Mouse (Mus musculus) hindbrain, embryonic 10.5 days (tissue): ENCODE measurements at regions not wholly inside any gene's neighbourhood (a gene's known extent, or its start where the extent isn't known, plus 50 kb on each side); places are given as distances from the start of the nearest gene placed in this dataset.

Experiments
- DNase-seq: peaks from one replicate; pipeline ENCODE4 v3.0.0-alpha.2; 2017; ENCODE audit warnings: low spot score
- H3K27ac ChIP-seq: fragments of 300-500 bp; sonication (generic); 2 replicates; pipeline ENCODE4 v1.5.1; 2016; ENCODE audit warnings: mild to moderate bottlenecking, moderate library complexity
- H3K27me3 ChIP-seq: fragments of 300-500 bp; sonication (generic); 2 replicates; pipeline ENCODE4 v1.6.1; 2016; ENCODE audit warnings: mild to moderate bottlenecking; ENCODE audit not compliant: poor library complexity, insufficient read depth, severe bottlenecking
- H3K36me3 ChIP-seq: fragments of 300-500 bp; sonication (generic); 2 replicates; pipeline ENCODE4 v1.6.1; 2016; ENCODE audit warnings: mild to moderate bottlenecking, moderate library complexity
- H3K4me1 ChIP-seq: fragments of 300-500 bp; sonication (generic); replicated peaks from 2 replicates; pipeline ENCODE4 v1.6.1; 2016; ENCODE audit warnings: mild to moderate bottlenecking
- H3K4me3 ChIP-seq: fragments of 300-500 bp; sonication (generic); 2 replicates; pipeline ENCODE4 v1.5.1; 2016; ENCODE audit warnings: mild to moderate bottlenecking, moderate library complexity
- H3K9me3 ChIP-seq: fragments of 300-500 bp; sonication (generic); 2 replicates; pipeline ENCODE4 v1.6.1; 2016; ENCODE audit warnings: mild to moderate bottlenecking, moderate library complexity
- WGBS: fragments of 180-500 bp; shearing (Covaris S2); methylation state at CpG from one replicate; pipeline ENCODE4 v1.1.7; 2016; 5-methylcytosine and 5-hydroxymethylcytosine counted together

GRCm38 (mm10) chr14:46529086-46529715 is 138.7 kb upstream of the Bmp4 start:
- H3K27me3 ChIP-seq, result no peaks in the 10 kb centered on the region
- H3K4me3 ChIP-seq, result no peak overlapping the region
- H3K4me1 ChIP-seq, result no peaks in the 10 kb centered on the region
- H3K36me3 ChIP-seq, result no peaks in the 10 kb centered on the region
- H3K9me3 ChIP-seq, result no peaks in the 10 kb centered on the region
- H3K27ac ChIP-seq, result no peak overlapping the region
- DNase-seq, result no peak
- 86% methylated on average over 5 of the region's 5 CpGs for WGBS

DNA sequence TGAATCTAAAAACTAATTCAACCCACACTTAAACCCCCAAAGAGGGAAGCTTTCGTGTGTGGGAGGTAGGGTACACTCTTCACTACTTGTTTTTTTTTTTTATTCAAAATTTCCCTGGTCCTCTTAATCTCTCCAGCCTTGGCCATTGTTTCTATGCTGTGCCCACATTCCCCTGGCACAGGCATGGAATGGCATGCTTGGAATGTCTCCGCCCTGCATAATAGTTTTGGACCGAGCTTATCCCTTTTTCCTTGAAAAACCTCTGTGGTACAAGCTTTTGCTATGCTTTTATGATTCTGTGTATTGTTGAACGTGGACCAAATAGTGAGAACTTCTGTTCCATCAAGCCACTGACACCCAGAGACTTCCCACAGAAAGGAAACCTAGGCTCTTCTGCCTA is 126.8 kb upstream of the Bmp4 start:
- WGBS, result 78% methylated on average over 4 of the region's 4 CpGs

GRCm38 (mm10) chr14:46516285-46516684 is 125.8 kb upstream of the Bmp4 start:
- Histone ChIP-seq H3K27me3 (no peaks in the 10 kb centered on the region), H3K9me3 (no peaks in the 10 kb centered on the region), H3K4me3 (no peak overlapping the region), H3K27ac (no peak overlapping the region), H3K4me1 (no peaks in the 10 kb centered on the region), H3K36me3 (no peaks in the 10 kb centered on the region)
- WGBS, result 88% methylated on average over 3 of the region's 3 CpGs
- DNase-seq, result no peak

More for the DNA sequence above, 126.8 kb upstream of the Bmp4 start:
- H3K4me3 ChIP-seq, result no peak overlapping the region
- DNase-seq, result no peak
- no peaks in the 10 kb centered on the region for H3K36me3 ChIP-seq
- no peak overlapping the region for H3K27ac ChIP-seq
- H3K27me3 ChIP-seq, result no peaks in the 10 kb centered on the region
- H3K9me3 ChIP-seq, result no peaks in the 10 kb centered on the region
- H3K4me1 ChIP-seq, result no peaks in the 10 kb centered on the region

DNA sequence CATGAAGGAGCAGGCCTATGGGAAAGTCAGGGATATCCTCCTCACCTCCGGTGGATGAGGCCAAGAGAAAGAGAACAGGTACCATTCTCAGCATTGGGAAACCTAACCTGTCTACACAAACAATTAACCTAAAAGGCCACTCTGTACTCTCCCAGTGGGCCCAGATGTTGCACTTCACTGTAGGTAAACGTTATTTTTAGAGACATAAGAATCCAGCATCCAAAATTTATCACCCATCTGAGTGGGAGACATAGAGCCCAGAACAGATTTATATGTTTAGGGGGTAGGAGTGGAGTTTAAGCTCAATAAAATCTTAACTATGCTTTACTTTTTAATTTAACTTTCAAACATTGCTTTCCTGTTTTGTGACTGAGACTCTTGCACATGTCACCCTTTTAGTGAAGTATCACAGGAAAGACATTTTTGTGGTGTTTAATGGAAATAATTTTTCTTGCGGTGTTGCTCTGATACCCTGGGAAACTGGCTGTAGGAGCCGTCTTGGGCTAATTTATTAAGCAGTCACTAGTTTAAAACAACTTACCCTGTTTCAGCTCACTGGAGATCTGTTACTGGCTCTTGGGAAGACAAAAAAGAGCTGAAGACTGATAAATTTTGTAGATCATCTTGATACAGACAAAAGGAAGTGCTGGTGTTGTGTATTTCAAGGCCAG is 123.9 kb upstream of the Bmp4 start:
- DNase-seq, result no peak
- Histone ChIP-seq H3K9me3 (no peaks in the 10 kb centered on the region), H3K36me3 (no peaks in the 10 kb centered on the region), H3K4me1 (no peaks in the 10 kb centered on the region), H3K4me3 (no peak overlapping the region), H3K27me3 (no peaks in the 10 kb centered on the region), H3K27ac (no peak overlapping the region)
- WGBS, result 80% methylated on average over 4 of the region's 4 CpGs

DNA sequence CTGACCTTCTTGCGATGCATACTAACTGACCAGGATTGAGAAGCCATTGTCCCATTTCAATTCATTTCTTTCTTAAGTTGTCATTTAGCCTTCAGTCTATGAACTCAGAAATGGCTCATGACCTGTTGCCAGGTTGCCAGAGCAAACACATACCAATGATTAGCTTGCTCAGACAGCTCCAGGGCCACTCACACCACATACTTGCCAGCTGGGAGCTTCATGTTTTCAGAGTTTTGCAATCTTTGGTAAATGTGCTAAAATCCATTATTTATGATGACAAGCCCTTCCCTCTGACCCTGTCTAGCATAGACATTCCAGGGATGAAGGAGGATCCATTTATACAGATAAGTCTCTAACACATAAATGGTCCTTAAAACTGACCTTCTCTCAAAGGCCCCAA is 121.6 kb upstream of the Bmp4 start:
- Histone ChIP-seq H3K9me3 (no peaks in the 10 kb centered on the region), H3K4me3 (no peak overlapping the region), H3K27me3 (no peaks in the 10 kb centered on the region), H3K36me3 (no peaks in the 10 kb centered on the region), H3K27ac (no peak overlapping the region), H3K4me1 (no peaks in the 10 kb centered on the region)
- 93% methylated on average over 1 of the region's 1 CpGs for WGBS
- DNase-seq, result no peak

- H3K27ac ChIP-seq, result no peak overlapping the region
- no peaks in the 10 kb centered on the region for H3K36me3 ChIP-seq
- H3K4me3 ChIP-seq, result no peak overlapping the region
- no peaks in the 10 kb centered on the region for H3K4me1 ChIP-seq
- 87% methylated on average over 5 of the region's 5 CpGs for WGBS
- no peak for DNase-seq
- H3K27me3 ChIP-seq, result no peaks in the 10 kb centered on the region
- H3K9me3 ChIP-seq, result no peaks in the 10 kb centered on the region
Observed at GRCm38 (mm10) chr14:46508871-46509270, 118.4 kb upstream of the Bmp4 start.

DNA sequence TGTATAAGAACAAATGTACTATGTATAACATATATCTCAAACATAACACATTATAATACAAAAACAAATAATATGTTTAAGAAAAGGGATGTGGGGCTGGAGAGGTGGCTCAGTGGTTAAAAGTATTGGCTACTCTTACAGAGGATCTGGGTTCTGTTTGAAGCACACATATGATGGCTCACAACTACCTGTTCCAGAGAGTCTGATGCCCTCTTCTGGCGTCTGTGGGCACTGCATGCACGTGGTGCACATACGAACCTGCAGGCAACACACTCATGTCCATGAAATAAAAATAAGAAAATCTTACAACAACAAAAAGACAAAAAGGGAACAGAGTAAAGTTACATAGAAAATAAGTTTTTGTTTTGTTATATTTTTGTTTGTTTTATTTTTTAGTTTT is 114.8 kb upstream of the Bmp4 start:
- Histone ChIP-seq H3K27ac (no peak overlapping the region), H3K4me1 (no peaks in the 10 kb centered on the region), H3K4me3 (no peak overlapping the region), H3K27me3 (no peaks in the 10 kb centered on the region), H3K9me3 (no peaks in the 10 kb centered on the region), H3K36me3 (no peaks in the 10 kb centered on the region)
- WGBS, result 82% methylated on average over 3 of the region's 3 CpGs
- no peak for DNase-seq

GRCm38 (mm10) chr14:46491601-46492000 is 101.1 kb upstream of the Bmp4 start:
- no peaks in the 10 kb centered on the region; the same call in 1 of the 2 replicates for H3K4me1 ChIP-seq
- no peaks in the 10 kb centered on the region for H3K27me3 ChIP-seq
- DNase-seq, result no peak
- no peak overlapping the region for H3K4me3 ChIP-seq
- H3K36me3 ChIP-seq, result no peaks in the 10 kb centered on the region
- H3K27ac ChIP-seq, result no peak overlapping the region
- no peaks in the 10 kb centered on the region for H3K9me3 ChIP-seq
- 86% methylated on average over 9 of the region's 9 CpGs for WGBS

DNA sequence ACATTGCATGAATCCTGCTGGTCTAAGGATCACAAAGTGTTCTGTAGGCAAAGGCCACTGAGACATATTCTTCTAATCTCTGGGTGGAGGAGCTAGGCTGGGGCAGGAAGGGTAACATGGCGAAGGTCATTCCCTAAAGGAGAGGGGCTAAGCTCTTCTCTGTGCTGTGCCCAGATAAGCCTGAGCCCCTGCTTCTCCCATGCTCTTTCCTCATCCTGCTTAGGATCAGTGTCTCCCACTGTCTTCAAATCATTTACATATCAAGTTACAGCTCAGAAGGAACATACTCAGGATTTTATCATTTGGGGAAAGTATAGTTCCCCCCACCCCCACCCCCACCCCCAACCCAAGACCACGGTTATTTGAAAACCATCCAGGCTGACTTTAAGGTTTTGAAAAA is 100.7 kb upstream of the Bmp4 start:
- Histone ChIP-seq H3K27me3 (no peaks in the 10 kb centered on the region), H3K36me3 (no peaks in the 10 kb centered on the region), H3K4me3 (no peak overlapping the region), H3K27ac (no peak overlapping the region), H3K9me3 (no peaks in the 10 kb centered on the region), H3K4me1 (no peaks in the 10 kb centered on the region; the same call in 1 of the 2 replicates)
- 89% methylated on average over 2 of the region's 2 CpGs for WGBS
- no peak for DNase-seq

GRCm38 (mm10) chr14:46487551-46487950 is 97.1 kb upstream of the Bmp4 start:
- H3K4me1 ChIP-seq, result no peaks in the 10 kb centered on the region
- 88% methylated on average over 1 of the region's 1 CpGs for WGBS

GRCm38 (mm10) chr14:46480396-46480795 is 89.9 kb upstream of the Bmp4 start:
- no peaks in the 10 kb centered on the region for H3K27me3 ChIP-seq
- no peaks in the 10 kb centered on the region for H3K4me1 ChIP-seq
- H3K36me3 ChIP-seq, result no peaks in the 10 kb centered on the region
- WGBS, result 89% methylated on average over 7 of the region's 7 CpGs
- no peak overlapping the region for H3K27ac ChIP-seq
- no peak overlapping the region for H3K4me3 ChIP-seq
- no peaks in the 10 kb centered on the region for H3K9me3 ChIP-seq
- DNase-seq, result no peak

More at GRCm38 (mm10) chr14:46487551-46487950, 97.1 kb upstream of the Bmp4 start:
- H3K27ac ChIP-seq, result no peak overlapping the region
- no peak overlapping the region for H3K4me3 ChIP-seq
- no peak for DNase-seq
- no peaks in the 10 kb centered on the region for H3K9me3 ChIP-seq
- H3K36me3 ChIP-seq, result no peaks in the 10 kb centered on the region
- H3K27me3 ChIP-seq, result no peaks in the 10 kb centered on the region

DNA sequence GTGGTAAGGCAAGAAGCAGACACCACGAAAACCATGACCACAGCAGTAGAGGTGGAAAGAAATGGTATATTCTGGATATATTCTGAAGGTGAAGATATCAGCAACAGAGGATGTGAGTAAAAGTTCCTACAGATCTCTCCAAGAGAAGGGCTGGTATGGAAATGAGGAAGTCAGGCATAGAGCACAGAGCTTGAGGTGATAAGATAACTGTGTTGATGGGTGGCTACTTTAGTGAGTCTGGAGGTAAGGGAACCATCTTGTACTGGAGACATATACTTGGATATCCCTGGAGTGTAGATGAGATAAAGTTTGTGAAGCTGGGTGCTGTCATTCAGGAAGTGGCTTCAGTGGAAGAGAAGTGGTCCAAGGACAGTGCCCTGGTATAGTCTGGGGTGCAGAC is 85.5 kb upstream of the Bmp4 start:
- Histone ChIP-seq H3K4me1 (no peaks in the 10 kb centered on the region), H3K9me3 (no peaks in the 10 kb centered on the region), H3K27me3 (no peaks in the 10 kb centered on the region), H3K4me3 (no peak overlapping the region), H3K27ac (no peak overlapping the region), H3K36me3 (no peaks in the 10 kb centered on the region)
- no peak for DNase-seq
- WGBS, result 83% methylated on average over 1 of the region's 1 CpGs

GRCm38 (mm10) chr14:46462967-46463366 is 72.5 kb upstream of the Bmp4 start:
- Histone ChIP-seq H3K27ac (no peak overlapping the region), H3K4me1 (no peaks in the 10 kb centered on the region), H3K36me3 (no peaks in the 10 kb centered on the region), H3K9me3 (no peaks in the 10 kb centered on the region), H3K4me3 (no peak overlapping the region), H3K27me3 (no peaks in the 10 kb centered on the region)
- DNase-seq, result no peak

- DNase-seq, result no peak
- Histone ChIP-seq H3K27ac (no peak overlapping the region), H3K4me1 (no peaks in the 10 kb centered on the region), H3K27me3 (no peaks in the 10 kb centered on the region), H3K36me3 (no peaks in the 10 kb centered on the region), H3K9me3 (no peaks in the 10 kb centered on the region), H3K4me3 (no peak overlapping the region)
- WGBS, result 94% methylated on average over 4 of the region's 4 CpGs
Observed at GRCm38 (mm10) chr14:46461960-46462359, 71.5 kb upstream of the Bmp4 start.
